Mouse (Mus musculus): ENCODE results near the gene Cacna1e. TPM values are rescaled to one million over a fixed set of nuclear protein-coding genes. Genes with fewer than 3 reads are reported as not detected.

Gene Cacna1e
- 0.72 and 1.0 TPM in 2 replicates for polyA plus RNA-seq (2016; fragmentation: Nextera tagmentation; extraction: Ambion mirVana)

DNA sequence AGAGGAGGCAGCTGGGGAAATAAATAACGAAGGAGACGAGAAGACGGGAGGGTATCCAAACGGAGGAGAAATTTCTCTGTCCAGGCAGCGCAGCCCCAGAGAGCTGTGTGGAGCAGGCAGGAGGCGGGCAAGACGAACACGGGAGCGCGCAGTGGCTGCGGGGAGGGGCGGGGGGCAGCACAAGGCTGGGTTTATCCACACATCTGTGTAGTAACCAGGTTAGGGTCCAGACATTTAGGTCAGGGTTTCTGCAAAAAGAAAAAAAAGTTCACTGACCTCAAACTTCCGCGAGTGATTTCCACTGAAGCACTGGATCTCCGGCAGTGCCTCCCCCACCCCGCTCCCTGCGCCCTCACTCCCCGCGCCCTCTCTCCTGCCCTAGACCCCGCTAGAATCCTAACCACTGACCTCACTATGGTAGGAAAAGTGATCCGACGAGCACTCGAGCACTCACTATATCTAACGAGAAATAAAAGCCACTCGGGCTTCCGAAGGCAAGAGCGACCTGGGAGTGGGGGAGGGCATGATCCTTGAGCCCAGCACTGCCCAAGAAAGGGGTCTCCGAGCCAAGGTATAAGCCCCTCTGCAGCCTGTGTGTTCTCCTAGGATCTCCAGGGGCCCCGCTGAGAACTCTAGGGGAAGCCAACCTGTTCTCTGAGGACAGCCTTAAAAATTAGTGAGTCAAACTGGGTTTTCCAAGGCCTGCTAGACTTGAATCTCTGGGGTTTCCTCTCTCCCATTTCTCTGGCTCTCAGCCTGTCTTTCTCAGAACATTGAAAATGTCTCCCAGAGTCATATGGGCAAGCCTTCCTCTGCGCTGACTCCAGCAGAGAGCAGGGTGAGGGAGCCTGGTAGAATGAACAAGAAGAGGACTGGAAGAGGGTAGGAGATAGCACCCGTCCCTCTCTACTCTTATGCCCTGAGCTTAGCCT, at the start of gene Cacna1e:
Gene Cacna1e (minus strand): TSS at position 227 of the 932 bp plus-strand sequence.
- 4% methylated on average over 31 of the region's 31 CpGs for WGBS
- peaks cover 54% of the 10 kb centered on the region for H3K27me3 ChIP-seq (replicated peaks; ENCODE audit: low read depth, poor library complexity, severe bottlenecking)
- H3K36me3 ChIP-seq (replicated peaks), result no peaks in the 10 kb centered on the region
- peaks cover 27% of the 10 kb centered on the region for H3K4me1 ChIP-seq
- no peaks in the 10 kb centered on the region for H3K9me3 ChIP-seq
- 0 out of 2 replicates have a peak within 1 kb of the TSS, but pooled peaks have one; percentile 55 for H3K27ac ChIP-seq (replicated peaks)
- peak within 1 kb of the TSS; percentile 60 for H3K4me3 ChIP-seq
- peak; percentile 62 for DNase-seq (ENCODE audit: low spot score)

DNA sequence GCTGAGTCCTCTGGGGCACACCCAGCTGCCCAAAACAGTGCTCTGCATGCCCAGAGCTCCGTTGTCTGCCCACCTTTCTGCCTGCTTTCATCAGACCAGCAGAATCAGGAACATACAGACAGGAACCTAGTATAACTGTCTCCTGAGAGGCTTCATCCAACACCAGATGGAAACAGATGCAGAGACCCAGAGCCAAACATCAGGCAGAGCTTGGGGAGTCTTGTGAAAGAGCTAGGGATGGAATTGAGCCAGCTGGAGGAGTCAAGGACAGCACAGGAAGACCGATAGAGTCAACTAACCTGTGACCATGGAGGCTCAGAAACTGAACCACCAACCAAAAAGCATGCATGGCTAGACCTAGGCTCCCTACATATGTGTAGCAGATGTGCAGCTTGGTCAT, 34.1 kb upstream of the Cacna1e start:
- 75% methylated on average over 2 of the region's 2 CpGs for WGBS
- Histone ChIP-seq H3K4me3 (no peak overlapping the region), H3K27ac (replicated peaks) (no peak overlapping the region), H3K9me3 (no peaks in the 10 kb centered on the region), H3K4me1 (no peaks in the 10 kb centered on the region), H3K36me3 (replicated peaks) (no peaks in the 10 kb centered on the region), H3K27me3 (replicated peaks; ENCODE audit: low read depth, poor library complexity, severe bottlenecking) (no peaks in the 10 kb centered on the region)
- DNase-seq (ENCODE audit: low spot score), result no peak

DNA sequence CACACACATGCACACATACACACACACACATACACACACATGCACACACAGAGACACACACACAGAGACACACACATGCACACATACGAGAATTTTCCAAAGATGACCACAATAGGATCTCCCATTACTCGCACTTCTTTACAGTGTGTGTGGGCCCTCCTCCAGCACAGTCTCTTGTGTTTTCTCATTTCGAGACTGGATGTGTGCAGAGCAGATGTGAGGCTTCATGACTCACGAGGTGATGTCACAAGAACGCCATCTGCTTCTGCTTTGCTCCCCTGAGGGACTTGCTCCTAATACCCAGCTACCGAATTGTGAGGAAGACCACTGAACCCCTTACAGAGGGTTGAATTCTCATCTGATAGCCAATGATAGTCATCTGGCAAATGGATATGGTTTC, 33.1 kb upstream of the Cacna1e start:
- H3K36me3 ChIP-seq (replicated peaks), result no peaks in the 10 kb centered on the region
- H3K27ac ChIP-seq (replicated peaks), result no peak overlapping the region
- H3K4me3 ChIP-seq, result no peak overlapping the region
- peak; percentile 13 for DNase-seq (ENCODE audit: low spot score)
- no peaks in the 10 kb centered on the region for H3K9me3 ChIP-seq
- H3K27me3 ChIP-seq (replicated peaks; ENCODE audit: low read depth, poor library complexity, severe bottlenecking), result no peaks in the 10 kb centered on the region
- WGBS, result 74% methylated on average over 6 of the region's 6 CpGs
- H3K4me1 ChIP-seq, result no peaks in the 10 kb centered on the region

DNA sequence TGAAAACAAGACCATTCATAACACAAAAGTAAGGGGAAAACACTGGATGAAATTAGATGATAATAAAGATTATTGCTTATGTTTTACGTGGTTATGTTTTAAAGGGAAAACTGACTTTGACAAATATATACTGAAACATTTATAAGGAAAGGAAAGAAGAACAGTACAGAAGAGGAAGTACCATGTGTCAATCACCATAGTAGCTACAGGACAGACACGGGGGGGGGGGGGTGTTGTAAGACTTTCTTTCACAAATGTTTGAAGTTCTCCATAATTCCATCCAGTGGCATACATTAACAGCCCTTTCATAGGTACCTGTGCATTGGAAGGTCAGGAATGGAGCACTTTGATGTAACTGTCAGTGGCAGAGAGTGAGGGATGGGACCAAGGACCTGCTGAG, 25.3 kb upstream of the Cacna1e start:
- no peaks in the 10 kb centered on the region for H3K27me3 ChIP-seq (replicated peaks; ENCODE audit: low read depth, poor library complexity, severe bottlenecking)
- 78% methylated on average over 2 of the region's 2 CpGs for WGBS
- H3K36me3 ChIP-seq (replicated peaks), result no peaks in the 10 kb centered on the region
- no peak overlapping the region for H3K27ac ChIP-seq (replicated peaks)
- H3K4me3 ChIP-seq, result no peak overlapping the region
- no peaks in the 10 kb centered on the region for H3K9me3 ChIP-seq
- no peaks in the 10 kb centered on the region for H3K4me1 ChIP-seq
- DNase-seq (ENCODE audit: low spot score), result no peak

DNA sequence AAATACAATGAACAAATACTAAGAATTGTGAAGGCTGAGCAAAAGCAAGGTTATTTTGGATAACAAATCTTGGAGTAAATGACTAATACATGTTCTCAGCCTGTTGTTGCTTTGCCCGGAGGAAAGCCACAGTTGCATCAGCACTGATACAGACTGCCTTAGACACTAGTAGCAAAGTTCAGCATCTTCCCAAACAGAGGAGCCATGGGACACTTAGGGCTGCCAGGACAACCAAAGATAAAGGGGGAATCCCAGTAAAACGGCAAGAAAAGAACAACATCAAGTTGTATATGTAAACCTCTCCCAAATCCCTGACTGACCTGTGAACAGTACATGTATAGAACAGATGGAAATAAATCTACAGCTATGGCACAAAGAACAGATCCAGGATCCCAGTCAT, 13.1 kb upstream of the Cacna1e start:
- no peak for DNase-seq (ENCODE audit: low spot score)
- H3K36me3 ChIP-seq (replicated peaks), result no peaks in the 10 kb centered on the region
- no peak overlapping the region for H3K4me3 ChIP-seq
- no peaks in the 10 kb centered on the region for H3K27me3 ChIP-seq (replicated peaks; ENCODE audit: low read depth, poor library complexity, severe bottlenecking)
- no peak overlapping the region for H3K27ac ChIP-seq (replicated peaks)
- WGBS, result 89% methylated on average over 2 of the region's 2 CpGs
- no peaks in the 10 kb centered on the region for H3K4me1 ChIP-seq
- H3K9me3 ChIP-seq, result no peaks in the 10 kb centered on the region

DNA sequence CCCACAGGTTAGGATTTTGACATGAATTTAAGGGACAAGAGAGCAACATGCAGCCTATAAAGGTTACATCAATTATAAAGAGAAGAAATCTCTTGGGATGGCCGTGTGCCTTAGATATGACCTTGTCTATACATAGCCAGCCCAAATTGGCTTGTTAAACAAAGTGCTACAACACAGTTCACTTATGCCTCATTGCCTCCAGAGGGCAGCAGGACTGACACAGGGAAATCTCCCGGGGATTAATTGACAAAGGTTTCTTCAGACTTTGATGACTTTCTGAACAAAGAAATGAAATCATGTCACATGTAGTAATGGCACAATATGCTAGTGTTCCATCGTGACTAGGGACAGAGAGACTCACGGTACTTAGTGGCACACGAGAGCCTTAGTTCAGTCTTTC, 5.9 kb upstream of the Cacna1e start:
- DNase-seq (ENCODE audit: low spot score), result no peak
- WGBS, result 71% methylated on average over 5 of the region's 5 CpGs
- Histone ChIP-seq H3K36me3 (replicated peaks) (no peaks in the 10 kb centered on the region), H3K4me3 (no peak overlapping the region), H3K27me3 (replicated peaks; ENCODE audit: low read depth, poor library complexity, severe bottlenecking) (peaks cover 19% of the 10 kb centered on the region), H3K4me1 (peaks cover 9% of the 10 kb centered on the region), H3K27ac (replicated peaks) (no peak overlapping the region), H3K9me3 (no peaks in the 10 kb centered on the region)

DNA sequence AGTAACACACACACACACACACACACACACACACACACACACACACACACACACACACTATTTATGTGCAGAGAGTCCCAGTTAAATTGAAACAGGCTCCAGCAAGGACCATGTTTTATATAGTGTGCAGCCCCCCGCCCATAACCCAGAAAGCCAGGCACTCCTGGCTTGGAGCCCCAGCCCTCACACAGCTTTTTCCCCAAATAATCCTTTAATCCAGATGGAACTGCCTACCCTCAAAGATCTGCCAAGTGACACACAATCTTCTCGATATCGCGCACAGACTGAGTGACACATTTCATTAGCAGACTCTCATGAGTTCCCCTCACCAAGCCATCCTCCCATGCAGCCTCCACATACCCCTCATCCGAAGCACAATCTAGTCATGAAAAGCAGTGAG, 4.2 kb upstream of the Cacna1e start:
- 89% methylated on average over 5 of the region's 5 CpGs for WGBS
- DNase-seq (ENCODE audit: low spot score), result no peak
- no peaks in the 10 kb centered on the region for H3K9me3 ChIP-seq
- H3K27ac ChIP-seq (replicated peaks), result no peak overlapping the region
- H3K4me1 ChIP-seq, result peaks cover 24% of the 10 kb centered on the region
- H3K27me3 ChIP-seq (replicated peaks; ENCODE audit: low read depth, poor library complexity, severe bottlenecking), result peaks cover 35% of the 10 kb centered on the region
- no peaks in the 10 kb centered on the region for H3K36me3 ChIP-seq (replicated peaks)
- H3K4me3 ChIP-seq, result no peak overlapping the region

DNA sequence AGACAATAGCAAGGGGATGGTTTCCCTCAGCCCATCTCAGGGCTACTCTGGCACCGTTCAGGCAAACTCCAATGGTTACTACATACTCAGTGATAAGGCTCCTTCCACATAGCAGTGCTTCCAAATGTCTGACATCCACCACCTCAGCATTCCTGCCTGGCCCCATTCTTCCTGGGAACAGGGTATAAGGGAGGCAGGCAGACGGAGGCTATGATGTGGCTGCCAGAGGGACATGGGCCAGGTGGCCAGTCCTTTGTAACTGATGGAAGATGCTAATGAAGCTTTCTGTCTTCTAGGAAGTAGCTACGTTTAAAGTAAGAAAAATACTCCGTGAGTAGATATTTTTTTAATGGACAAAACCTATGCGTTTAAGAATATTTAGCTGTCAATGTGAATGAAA, 3.7 kb upstream of the Cacna1e start:
- 81% methylated on average over 5 of the region's 5 CpGs for WGBS
- H3K4me3 ChIP-seq, result no peak overlapping the region
- H3K9me3 ChIP-seq, result no peaks in the 10 kb centered on the region
- H3K4me1 ChIP-seq, result peaks cover 27% of the 10 kb centered on the region
- no peak for DNase-seq (ENCODE audit: low spot score)
- no peak overlapping the region for H3K27ac ChIP-seq (replicated peaks)
- peaks cover 39% of the 10 kb centered on the region for H3K27me3 ChIP-seq (replicated peaks; ENCODE audit: low read depth, poor library complexity, severe bottlenecking)
- no peaks in the 10 kb centered on the region for H3K36me3 ChIP-seq (replicated peaks)

DNA sequence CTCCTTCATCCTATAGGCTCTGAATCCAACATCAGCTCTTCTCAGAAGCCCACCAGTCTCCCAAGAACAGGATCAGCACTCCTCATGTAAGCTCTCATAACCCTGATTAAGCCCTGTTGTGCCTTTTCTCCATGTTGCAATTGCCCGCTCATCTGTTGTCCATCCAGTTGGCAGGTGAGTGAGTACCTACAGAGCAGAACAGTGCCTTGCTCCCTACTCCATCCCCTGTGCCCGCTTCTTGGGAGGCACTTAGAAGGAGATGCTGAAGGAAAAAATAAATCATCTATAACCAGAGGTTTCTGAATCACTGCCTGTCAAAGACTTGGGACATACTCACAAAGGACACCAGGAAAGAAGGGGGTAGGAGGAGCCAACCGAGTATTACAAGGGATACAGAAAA, 3.2 kb upstream of the Cacna1e start:
- DNase-seq (ENCODE audit: low spot score), result no peak
- WGBS, result 77% methylated on average over 3 of the region's 3 CpGs
- Histone ChIP-seq H3K36me3 (replicated peaks) (no peaks in the 10 kb centered on the region), H3K4me3 (no peak overlapping the region), H3K9me3 (no peaks in the 10 kb centered on the region), H3K4me1 (peaks cover 27% of the 10 kb centered on the region), H3K27me3 (replicated peaks; ENCODE audit: low read depth, poor library complexity, severe bottlenecking) (peaks cover 44% of the 10 kb centered on the region), H3K27ac (replicated peaks) (no peak overlapping the region)

DNA sequence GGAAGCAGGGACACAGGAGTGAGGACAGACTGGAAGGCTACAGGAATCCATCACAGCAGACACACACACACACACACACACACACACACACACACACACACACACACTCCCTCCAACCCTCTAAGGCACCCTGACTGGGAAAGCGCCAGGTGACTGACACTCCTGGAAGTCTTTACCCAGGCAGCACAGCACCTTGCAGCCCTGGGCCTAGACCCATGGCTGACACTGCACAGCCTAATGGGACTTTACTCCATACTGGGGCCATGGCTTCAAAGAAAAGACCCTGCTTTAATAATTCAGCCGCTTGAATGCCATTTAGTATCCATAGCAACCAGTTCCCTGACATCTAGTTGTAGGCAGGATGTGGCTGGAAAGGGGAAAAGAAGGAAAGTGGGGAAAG, 2.3 kb upstream of the Cacna1e start:
- 49% methylated on average over 2 of the region's 2 CpGs for WGBS
- H3K4me1 ChIP-seq, result peaks cover 27% of the 10 kb centered on the region
- no peaks in the 10 kb centered on the region for H3K36me3 ChIP-seq (replicated peaks)
- DNase-seq (ENCODE audit: low spot score), result no peak
- no peak overlapping the region for H3K27ac ChIP-seq (replicated peaks)
- H3K27me3 ChIP-seq (replicated peaks; ENCODE audit: low read depth, poor library complexity, severe bottlenecking), result peaks cover 51% of the 10 kb centered on the region
- H3K4me3 ChIP-seq, result no peak overlapping the region
- H3K9me3 ChIP-seq, result no peaks in the 10 kb centered on the region

DNA sequence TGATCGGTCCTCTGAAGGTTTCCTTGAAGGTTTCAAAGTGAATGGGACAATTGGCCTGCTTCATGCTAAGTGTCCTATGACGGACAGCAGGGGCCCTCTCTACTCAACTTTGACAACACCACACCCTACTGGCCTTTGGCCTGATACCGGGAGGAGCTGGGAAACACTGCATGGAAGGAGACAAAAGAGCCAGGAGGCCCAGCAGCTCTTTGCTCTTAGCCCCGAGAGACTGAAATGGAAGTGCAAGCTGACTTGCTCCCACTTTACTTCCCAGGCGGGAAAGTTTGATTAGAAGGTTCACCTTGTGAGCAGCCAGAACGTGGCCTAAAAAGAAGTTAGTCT, 877 bp upstream of the Cacna1e start:
- DNase-seq (ENCODE audit: low spot score), result peak; percentile 20
- Histone ChIP-seq H3K27ac (replicated peaks) (no peak overlapping the region), H3K9me3 (no peaks in the 10 kb centered on the region)

DNA sequence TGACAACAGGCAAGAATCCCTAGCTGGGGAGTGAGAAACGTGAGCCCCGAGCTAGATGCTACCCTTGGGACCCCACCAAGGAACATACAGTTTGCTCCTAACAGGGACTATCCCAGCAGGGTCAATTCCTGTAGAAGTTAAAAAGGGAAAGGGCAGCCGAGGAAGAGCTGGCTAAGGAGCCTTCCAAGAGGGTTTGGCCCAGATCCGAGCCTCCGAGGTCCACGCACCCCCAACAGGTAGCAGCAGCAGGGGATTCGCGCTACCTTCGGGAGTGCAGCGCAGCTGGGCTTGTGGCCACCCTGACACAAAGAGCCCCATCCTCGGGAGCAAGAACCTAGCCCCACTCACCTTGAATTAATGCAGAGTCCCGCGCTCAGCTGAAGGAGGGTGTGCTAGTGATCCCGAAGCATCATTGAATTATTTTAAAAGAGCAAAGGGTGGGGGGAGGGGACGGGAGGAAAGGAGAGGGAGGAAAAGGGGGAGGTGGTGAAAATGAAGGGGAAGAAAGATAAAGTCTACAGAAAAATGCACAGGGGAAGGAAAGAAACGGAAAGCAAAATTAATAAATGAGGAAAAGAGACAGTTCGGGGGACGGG, 607 bp downstream of the Cacna1e start:
- no peak overlapping the region for H3K27ac ChIP-seq (replicated peaks)
- H3K27me3 ChIP-seq (replicated peaks; ENCODE audit: low read depth, poor library complexity, severe bottlenecking), result peaks cover 54% of the 10 kb centered on the region
- H3K4me3 ChIP-seq, result peak overlapping the region; percentile 60
- no peaks in the 10 kb centered on the region for H3K9me3 ChIP-seq
- no peaks in the 10 kb centered on the region for H3K36me3 ChIP-seq (replicated peaks)
- peaks cover 27% of the 10 kb centered on the region for H3K4me1 ChIP-seq
- WGBS, result 3% methylated on average over 18 of the region's 18 CpGs
- DNase-seq (ENCODE audit: low spot score), result peak; percentile 30

More for the DNA sequence above, 877 bp upstream of the Cacna1e start:
- no peaks in the 10 kb centered on the region for H3K36me3 ChIP-seq (replicated peaks)
- H3K4me1 ChIP-seq, result peaks cover 27% of the 10 kb centered on the region
- no peak overlapping the region for H3K4me3 ChIP-seq
- peaks cover 54% of the 10 kb centered on the region for H3K27me3 ChIP-seq (replicated peaks; ENCODE audit: low read depth, poor library complexity, severe bottlenecking)
- WGBS, result 25% methylated on average over 6 of the region's 6 CpGs

DNA sequence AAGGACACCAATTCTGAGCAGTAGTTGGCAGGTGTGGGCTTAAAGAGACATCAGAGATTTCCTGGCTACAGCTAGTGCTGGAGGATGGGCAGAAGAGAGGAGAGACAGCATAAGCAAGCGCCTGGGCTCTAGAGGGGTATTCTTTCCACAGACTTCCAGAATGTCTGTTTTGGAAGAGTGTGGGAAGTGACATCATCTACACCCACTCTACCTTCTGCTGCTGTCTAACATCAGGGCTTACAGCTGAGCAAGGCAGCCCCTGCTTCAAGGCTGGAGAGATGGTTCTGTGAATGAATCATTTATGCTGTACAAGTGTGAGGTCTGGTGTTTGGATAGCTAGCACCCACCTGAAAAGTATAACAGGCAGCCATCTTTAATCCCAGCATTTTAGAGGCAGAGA, 18.3 kb downstream of the Cacna1e start:
- Histone ChIP-seq H3K36me3 (replicated peaks) (no peaks in the 10 kb centered on the region), H3K4me1 (no peaks in the 10 kb centered on the region), H3K9me3 (no peaks in the 10 kb centered on the region), H3K4me3 (no peak overlapping the region), H3K27me3 (replicated peaks; ENCODE audit: low read depth, poor library complexity, severe bottlenecking) (no peaks in the 10 kb centered on the region), H3K27ac (replicated peaks) (no peak overlapping the region)
- WGBS, result 89% methylated on average over 1 of the region's 1 CpGs
- no peak for DNase-seq (ENCODE audit: low spot score)

All from embryonic facial prominence, embryonic 10.5 days (tissue).